Mouse (Mus musculus) urinary bladder, adult 18-20 months (tissue): ENCODE results near the gene Ethe1.

Experiments used
- DNase-seq, 2 experiments: peaks; one replicate each; pipeline ENCODE4 v3.0.0; 2022; ENCODE audit warnings: low spot score in 2 of 2, mixed read lengths in 2 of 2

Gene Ethe1

GRCm38 (mm10) chr7:24587330-24588105, at the start of gene Ethe1, which contains the start of gene Zfp575:
Gene Ethe1 (plus strand): TSS chr7:24587543.
Gene Zfp575 (minus strand): TSS chr7:24587641.
- DNase-seq = no peak

GRCm38 (mm10) chr7:24537591-24537990, 49.8 kb upstream of the Ethe1 start:
- no peak for DNase-seq

GRCm38 (mm10) chr7:24538154-24538553, 49.2 kb upstream of the Ethe1 start:
- DNase-seq = no peak

GRCm38 (mm10) chr7:24538701-24539100, 48.6 kb upstream of the Ethe1 start:
- no peak for DNase-seq

- DNase-seq = peak in 1 of 2 experiments; percentile 9
Observed at GRCm38 (mm10) chr7:24539686-24540085, 47.7 kb upstream of the Ethe1 start.

GRCm38 (mm10) chr7:24544506-24544905, 42.8 kb upstream of the Ethe1 start:
- no peak for DNase-seq

- peak; percentile 25 to 38 for DNase-seq
Observed at GRCm38 (mm10) chr7:24546068-24546614, 41.2 kb upstream of the Ethe1 start, which contains the start of the genes Pinlyp and Xrcc1. Gene Pinlyp (minus strand): TSS chr7:24546118. Gene Xrcc1 (plus strand): TSS chr7:24546289.

GRCm38 (mm10) chr7:24546634-24547389, 40.5 kb upstream of the Ethe1 start:
- peak; percentile 97 to 100 for DNase-seq

- no peak for DNase-seq
Observed at GRCm38 (mm10) chr7:24547534-24548036, 39.8 kb upstream of the Ethe1 start.

GRCm38 (mm10) chr7:24551985-24552759, 35.2 kb upstream of the Ethe1 start:
- DNase-seq = no peak

GRCm38 (mm10) chr7:24555786-24556185, 31.6 kb upstream of the Ethe1 start:
- DNase-seq = no peak

- no peak for DNase-seq
Observed at GRCm38 (mm10) chr7:24561450-24561849, 25.9 kb upstream of the Ethe1 start.

- no peak for DNase-seq
Observed at GRCm38 (mm10) chr7:24563191-24563836, 24.0 kb upstream of the Ethe1 start.

- DNase-seq = no peak
Observed at GRCm38 (mm10) chr7:24563837-24564206, 23.5 kb upstream of the Ethe1 start.

GRCm38 (mm10) chr7:24564607-24565265, 22.6 kb upstream of the Ethe1 start:
- DNase-seq = peak in 1 of 2 experiments; percentile 71

- DNase-seq = no peak
Observed at GRCm38 (mm10) chr7:24565627-24566026, 21.7 kb upstream of the Ethe1 start.

GRCm38 (mm10) chr7:24566206-24566605, 21.1 kb upstream of the Ethe1 start:
- DNase-seq = no peak

- DNase-seq = no peak
Observed at GRCm38 (mm10) chr7:24568512-24568911, 18.8 kb upstream of the Ethe1 start.

GRCm38 (mm10) chr7:24571071-24571470, 16.3 kb upstream of the Ethe1 start:
- DNase-seq = no peak

- no peak for DNase-seq
Observed at GRCm38 (mm10) chr7:24572455-24572854, 14.9 kb upstream of the Ethe1 start.
